Mouse (Mus musculus) lung, postnatal 10 days (tissue): ENCODE data around the gene Cyth1.

Experiments
- DNase-seq: peaks from one replicate; pipeline ENCODE4 v3.0.0; 2021

The Cyth1 gene

DNA sequence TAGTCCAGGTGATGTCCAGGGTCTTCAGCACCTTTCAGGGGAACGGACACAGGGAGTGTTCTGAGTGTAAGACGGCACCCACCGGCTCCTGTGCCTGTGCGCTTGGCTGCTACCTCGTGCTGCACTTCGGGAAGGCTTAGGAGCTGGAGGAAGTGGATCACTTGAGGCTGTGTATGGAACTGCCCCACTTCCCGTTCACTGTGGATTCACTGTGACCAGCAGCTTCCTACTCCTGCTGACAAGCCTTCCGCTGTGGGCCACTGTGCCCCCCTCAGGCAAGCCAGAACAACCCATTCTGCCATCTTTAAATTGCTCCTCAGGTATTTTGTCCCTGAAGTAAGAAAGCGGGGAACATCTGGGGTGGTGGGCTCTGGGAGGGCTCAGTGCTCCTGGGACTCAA is 153.4 kb downstream of the Cyth1 start:
- no peak for DNase-seq

- no peak for DNase-seq
These were observed 157.3 kb downstream of the Cyth1 start for GRCm38 (mm10) chr11:118091002-118091670.

DNA sequence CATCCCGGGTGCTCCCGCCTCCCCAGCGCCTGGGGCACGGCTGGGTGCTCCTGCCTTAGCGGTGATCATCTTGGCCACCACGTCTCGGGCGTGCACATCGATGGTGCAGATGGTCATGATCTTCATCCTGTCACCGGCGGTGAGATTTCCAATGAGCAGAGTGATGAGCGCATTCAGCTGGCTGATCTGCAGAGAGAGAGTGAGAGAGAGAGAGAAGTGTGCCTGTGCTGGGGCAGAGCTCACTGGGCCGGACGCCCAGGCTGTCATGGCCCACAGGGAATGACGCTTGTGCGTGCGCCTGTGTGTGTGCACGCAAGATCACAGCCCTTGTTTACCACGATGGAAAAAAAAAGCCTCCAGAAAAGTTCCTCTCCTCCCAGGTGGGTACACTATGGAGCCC is 159.5 kb downstream of the Cyth1 start:
- DNase-seq: peak; percentile 61

GRCm38 (mm10) chr11:118085961-118086360 is 162.4 kb downstream of the Cyth1 start:
- no peak for DNase-seq

DNA sequence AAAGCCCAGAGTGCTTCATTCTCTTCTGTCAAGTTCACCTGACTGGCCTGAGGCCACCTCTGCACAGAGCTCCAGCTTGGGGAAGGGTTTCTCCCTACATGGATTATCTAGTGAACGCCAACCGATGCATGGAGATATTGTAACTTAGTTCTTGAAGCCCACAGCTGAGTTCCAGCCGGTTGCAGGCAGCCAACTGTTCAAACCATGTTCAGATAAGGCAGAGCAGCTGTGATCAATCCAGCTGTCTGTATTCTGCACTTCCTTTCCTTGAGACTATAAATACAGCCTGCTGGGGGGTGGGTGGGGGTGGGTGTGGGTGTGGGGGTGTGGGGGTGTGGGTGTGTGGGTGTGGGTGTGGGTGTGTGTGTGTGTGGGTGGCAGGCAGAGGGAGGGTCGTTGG is 163.2 kb downstream of the Cyth1 start:
- DNase-seq: no peak

DNA sequence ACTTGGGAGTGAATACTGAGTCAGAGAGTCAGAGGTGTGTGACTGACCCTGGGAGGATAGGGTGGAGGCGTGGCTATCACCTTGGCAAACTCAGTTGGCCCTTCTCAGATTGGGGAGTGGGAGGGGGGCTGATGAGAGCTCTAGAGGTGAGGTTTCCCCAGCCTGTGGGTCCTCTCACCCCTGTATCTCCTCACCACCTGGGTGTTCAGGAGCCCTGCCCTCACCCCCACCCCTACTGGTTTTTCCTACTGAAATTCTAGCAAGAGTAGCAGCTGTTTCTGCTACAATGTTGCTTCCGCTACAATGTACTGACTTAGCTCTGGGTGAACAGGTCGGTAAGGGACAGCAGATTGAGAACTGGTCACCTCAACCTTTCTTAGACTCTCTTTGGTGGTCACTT is 164.1 kb downstream of the Cyth1 start:
- DNase-seq: no peak

DNA sequence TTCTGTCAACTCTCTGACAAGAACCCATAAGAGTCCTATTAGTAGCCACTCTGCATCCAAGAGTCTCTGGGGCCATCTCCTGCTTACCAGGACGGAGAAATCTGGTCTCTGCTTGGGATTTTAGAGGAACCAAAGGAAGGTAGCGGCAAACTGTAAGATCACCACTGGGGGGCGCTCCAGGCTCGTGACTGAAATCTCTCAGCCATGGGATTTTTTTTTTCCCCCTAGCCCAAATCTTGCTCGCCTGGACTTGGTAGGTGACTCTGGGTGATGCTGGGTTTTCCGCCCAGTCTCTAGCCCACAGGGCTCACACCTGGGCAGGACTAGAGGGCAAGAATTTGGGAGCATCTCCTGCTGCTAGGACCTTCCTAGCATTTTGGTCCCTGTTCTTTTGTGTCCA is 164.6 kb downstream of the Cyth1 start:
- peak; percentile 86 for DNase-seq

DNA sequence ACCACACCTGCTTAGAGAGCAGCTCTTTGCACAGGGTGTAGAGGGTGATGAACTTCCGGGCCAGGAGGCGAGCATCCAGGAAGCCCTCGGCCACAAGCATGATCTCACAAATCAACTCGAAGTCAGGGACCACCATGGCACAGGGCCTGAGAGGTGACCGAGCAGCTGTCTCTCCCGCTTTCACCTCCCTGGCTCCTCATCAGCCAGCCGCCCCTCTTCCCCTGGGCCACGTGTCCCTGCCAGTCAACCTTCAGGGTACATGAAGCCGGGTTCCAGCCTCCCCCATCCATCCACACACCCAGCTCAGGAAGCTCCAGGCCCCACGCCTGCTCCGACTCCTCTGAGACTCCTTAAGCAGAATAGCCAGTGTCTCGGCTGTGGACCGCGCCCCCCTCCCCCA is 166.1 kb downstream of the Cyth1 start:
- DNase-seq: no peak
